Mouse (Mus musculus): ENCODE measurements around the gene Tmem151a. TPM values are rescaled to one million over a fixed set of nuclear protein-coding genes. Genes with fewer than 3 reads are reported as not detected.
A peak's percentile ranks its signal among the peaks of the same experiment; 100 is the strongest.

Tmem151a gene
- polyA plus RNA-seq, 1 experiment from 2014 or later = 20.3 TPM

- 90% methylated on average over 8 of the region's 8 CpGs for WGBS
- H3K4me2 ChIP-seq = no peak overlapping the region
- no peak overlapping the region for H3K4me3 ChIP-seq
- 0 out of 2 replicates have a peak, but pooled peaks cover 3% of the 10 kb centered on the region for H3K36me3 ChIP-seq (replicated peaks)
- no peaks in the 10 kb centered on the region for H3K9me3 ChIP-seq
- no peaks in the 10 kb centered on the region for H3K27me3 ChIP-seq (replicated peaks)
- no peak overlapping the region for H3K27ac ChIP-seq
- no peak overlapping the region for H3K9ac ChIP-seq
- no peak for ATAC-seq (replicated peaks)
- H3K4me1 ChIP-seq = peaks cover 10% of the 10 kb centered on the region
Observed at GRCm38 (mm10) chr19:5026111-5026510, 59.2 kb downstream of the Tmem151a start.

- H3K4me3 ChIP-seq = peak within 1 kb of the TSS; percentile 95
- peaks cover 10% of the 10 kb centered on the region for H3K4me1 ChIP-seq
- H3K4me2 ChIP-seq = peak within 1 kb of the TSS; percentile 85
- no peaks in the 10 kb centered on the region for H3K9me3 ChIP-seq
- H3K9ac ChIP-seq = peak within 1 kb of the TSS; percentile 89
- no peaks in the 10 kb centered on the region for H3K36me3 ChIP-seq (replicated peaks)
- H3K27me3 ChIP-seq (replicated peaks) = no peaks in the 10 kb centered on the region
- peak; percentile 95 for ATAC-seq (replicated peaks)
- under 1% methylated on average over 62 of the region's 62 CpGs for WGBS
- peak within 1 kb of the TSS; percentile 92 for H3K27ac ChIP-seq
Observed at GRCm38 (mm10) chr19:5023621-5024479, 61.5 kb downstream of the Tmem151a start, which contains the start of gene Slc29a2. Gene Slc29a2, plus strand, starts transcription at chr19:5023860.

DNA sequence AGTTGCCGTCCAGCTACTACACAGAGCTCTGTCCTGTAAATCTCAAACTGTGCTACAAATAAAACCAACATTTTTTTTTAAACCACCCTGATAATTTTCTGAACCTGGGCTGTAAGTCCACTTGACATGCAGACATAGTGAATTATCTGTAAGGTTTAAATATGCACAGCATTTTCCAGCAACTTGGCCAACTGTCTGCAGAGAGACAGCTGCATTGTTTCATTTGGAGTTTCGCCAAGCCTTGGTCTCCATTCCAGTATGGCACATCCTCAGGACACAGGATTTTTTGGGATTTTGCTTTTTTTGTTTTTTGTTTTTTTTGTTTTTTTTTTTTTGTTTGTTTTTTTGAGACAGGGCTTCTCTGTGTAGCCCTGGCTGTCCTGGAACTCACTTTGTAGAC lies 63.9 kb downstream of the Tmem151a start:
- no peak overlapping the region for H3K4me3 ChIP-seq
- WGBS = 86% methylated on average over 2 of the region's 2 CpGs
- no peaks in the 10 kb centered on the region for H3K9me3 ChIP-seq
- H3K36me3 ChIP-seq (replicated peaks) = no peaks in the 10 kb centered on the region
- no peaks in the 10 kb centered on the region for H3K27me3 ChIP-seq (replicated peaks)
- ATAC-seq (replicated peaks) = no peak
- no peak overlapping the region for H3K4me2 ChIP-seq
- no peak overlapping the region for H3K27ac ChIP-seq
- H3K4me1 ChIP-seq = peaks cover 13% of the 10 kb centered on the region
- no peak overlapping the region for H3K9ac ChIP-seq

Other genes starting within 250 kb of the Tmem151a start
- gene Ccs, start 246.2 kb downstream of the Tmem151a start, polyA plus RNA-seq (2015; fragmentation: Nextera tagmentation; extraction: Ambion mirVana) = 43.9 and 44.1 TPM in 2 replicates
- 0.74 and 0.83 TPM in 2 replicates for gene Ccdc87, start 246.2 kb downstream of the Tmem151a start, polyA plus RNA-seq (2015; fragmentation: Nextera tagmentation; extraction: Ambion mirVana)
- gene Ctsf, start 230.4 kb downstream of the Tmem151a start, polyA plus RNA-seq (2015; fragmentation: Nextera tagmentation; extraction: Ambion mirVana) = 83.0 and 84.3 TPM in 2 replicates
- 2.2 and 2.7 TPM in 2 replicates for gene Actn3, start 207.6 kb downstream of the Tmem151a start, polyA plus RNA-seq (2015; fragmentation: Nextera tagmentation; extraction: Ambion mirVana)
- gene Zdhhc24, start 206.9 kb downstream of the Tmem151a start, polyA plus RNA-seq (2015; fragmentation: Nextera tagmentation; extraction: Ambion mirVana) = 26.1 and 28.8 TPM in 2 replicates
- 11.7 and 12.1 TPM in 2 replicates for gene Bbs1, start 178.9 kb downstream of the Tmem151a start, polyA plus RNA-seq (2015; fragmentation: Nextera tagmentation; extraction: Ambion mirVana)
- 125 TPM in 2 replicates for gene Dpp3, start 157.2 kb downstream of the Tmem151a start, polyA plus RNA-seq (2015; fragmentation: Nextera tagmentation; extraction: Ambion mirVana)
- 14.0 and 14.5 TPM in 2 replicates for gene Peli3, start 142.4 kb downstream of the Tmem151a start, polyA plus RNA-seq (2015; fragmentation: Nextera tagmentation; extraction: Ambion mirVana)
- gene Mrpl11, start 123.4 kb downstream of the Tmem151a start, polyA plus RNA-seq (2015; fragmentation: Nextera tagmentation; extraction: Ambion mirVana) = 91.7 and 96.4 TPM in 2 replicates
- gene Npas4, start 95.2 kb downstream of the Tmem151a start, polyA plus RNA-seq (2015; fragmentation: Nextera tagmentation; extraction: Ambion mirVana) = 0.49 and 0.67 TPM in 2 replicates
- 12.2 and 13.6 TPM in 2 replicates for gene Slc29a2, start 61.7 kb downstream of the Tmem151a start, polyA plus RNA-seq (2015; fragmentation: Nextera tagmentation; extraction: Ambion mirVana)
- gene B4gat1, start 46.7 kb downstream of the Tmem151a start, polyA plus RNA-seq (2015; fragmentation: Nextera tagmentation; extraction: Ambion mirVana) = 78.8 and 80.6 TPM in 2 replicates
- 3.6 and 4.2 TPM in 2 replicates for gene AC124502.3, start 46.6 kb downstream of the Tmem151a start, polyA plus RNA-seq (2015; fragmentation: Nextera tagmentation; extraction: Ambion mirVana)
- gene Brms1, start 44.2 kb downstream of the Tmem151a start, polyA plus RNA-seq (2015; fragmentation: Nextera tagmentation; extraction: Ambion mirVana) = 40.0 and 44.4 TPM in 2 replicates
- 0.91 and 1.6 TPM in 2 replicates for gene Rin1, start 35.0 kb downstream of the Tmem151a start, polyA plus RNA-seq (2015; fragmentation: Nextera tagmentation; extraction: Ambion mirVana)
- 19.7 and 24.2 TPM in 2 replicates for gene Cd248, start 17.5 kb downstream of the Tmem151a start, polyA plus RNA-seq (2015; fragmentation: Nextera tagmentation; extraction: Ambion mirVana)
- gene Yif1a, start 3.0 kb upstream of the Tmem151a start, polyA plus RNA-seq (2015; fragmentation: Nextera tagmentation; extraction: Ambion mirVana) = 43.4 and 55.8 TPM in 2 replicates
- 480 and 492 TPM in 2 replicates for gene Cnih2, start 13.0 kb upstream of the Tmem151a start, polyA plus RNA-seq (2015; fragmentation: Nextera tagmentation; extraction: Ambion mirVana)
- gene Rab1b, start 21.5 kb upstream of the Tmem151a start, polyA plus RNA-seq (2015; fragmentation: Nextera tagmentation; extraction: Ambion mirVana) = 216 and 233 TPM in 2 replicates
- 76.8 and 78.4 TPM in 2 replicates for gene Klc2, start 33.0 kb upstream of the Tmem151a start, polyA plus RNA-seq (2015; fragmentation: Nextera tagmentation; extraction: Ambion mirVana)
- gene Pacs1, start 187.6 kb upstream of the Tmem151a start, polyA plus RNA-seq (2015; fragmentation: Nextera tagmentation; extraction: Ambion mirVana) = 55.3 and 55.7 TPM in 2 replicates
- gene Sf3b2, start 209.9 kb upstream of the Tmem151a start, polyA plus RNA-seq (2015; fragmentation: Nextera tagmentation; extraction: Ambion mirVana) = 350 and 352 TPM in 2 replicates
- gene Gal3st3, start 212.8 kb upstream of the Tmem151a start, polyA plus RNA-seq (2015; fragmentation: Nextera tagmentation; extraction: Ambion mirVana) = 47.2 and 50.3 TPM in 2 replicates